Mouse (Mus musculus) brain, embryonic 14.5 days (tissue): ENCODE results near the gene Rad50.

Experiments
- CTCF ChIP-seq: fragments of 200-500 bp; IDR thresholded peaks from 2 replicates; pipeline ENCODE4 v1.5.1; 2012; ENCODE audit warnings: inconsistent platforms, mild to moderate bottlenecking, moderate library complexity, borderline replicate concordance; ENCODE audit not compliant: insufficient read depth, insufficient read length; ENCODE audit errors: extremely low read depth
- POLR2A ChIP-seq: fragments of 200-500 bp; IDR thresholded peaks from 2 replicates; pipeline ENCODE4 v1.6.1; 2012; ENCODE audit warnings: mild to moderate bottlenecking, inconsistent platforms, borderline replicate concordance; ENCODE audit not compliant: poor library complexity, insufficient read depth, insufficient read length, severe bottlenecking; ENCODE audit errors: extremely low read depth

DNA sequence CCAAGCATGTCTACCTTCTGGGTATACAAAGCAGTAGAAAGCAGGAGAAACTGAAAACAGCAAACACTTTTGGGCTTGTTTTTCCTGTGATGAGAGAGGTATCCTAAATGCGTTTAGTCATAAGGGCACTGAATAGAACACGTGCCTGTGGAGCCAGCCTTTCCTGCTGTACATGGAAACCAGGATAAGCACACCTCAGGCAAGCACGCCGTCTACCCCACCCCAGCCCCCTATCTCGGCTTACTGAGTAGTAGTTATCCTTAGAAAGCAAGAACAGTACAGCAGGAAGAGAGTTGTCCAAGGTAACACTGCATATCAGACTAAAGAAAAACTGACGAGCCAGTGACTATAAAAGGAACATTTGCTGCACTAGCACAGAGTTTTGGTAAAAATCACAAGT is 49.3 kb downstream of the Rad50 start:
- TF ChIP-seq CTCF (no peak), POLR2A (no peak)
